Mouse (Mus musculus): ENCODE results near the gene Fam189a1.

GRCm38 (mm10) chr7:65005731-65006130, 150.6 kb downstream of the Fam189a1 start:
- TF ChIP-seq USF1 (IDR thresholded peaks at IDR 0.05; ENCODE audit: low read depth) (no peak), CTCF (IDR thresholded peaks at IDR 0.05; ENCODE audit: control insufficient read depth, insufficient read depth, insufficient read length) (no peak), MAX (IDR thresholded peaks at IDR 0.05) (no peak), FOSL1 (IDR thresholded peaks at IDR 0.05; ENCODE audit: insufficient read depth, low read length, poor library complexity, severe bottlenecking) (no peak), MYOG (IDR thresholded peaks at IDR 0.05; ENCODE audit: control insufficient read depth, extremely low read depth, insufficient read length) (no peak)
